Mouse (Mus musculus): ENCODE measurements around the gene Nyap1.
"Not testable (repeated sequence)": the region's sequence is repeated elsewhere in the genome, so short reads cannot be mapped to it uniquely, and the experiment has no call there.

Gene Nyap1

GRCm38 (mm10) chr5:137766270-137766669, 24.9 kb upstream of the Nyap1 start:
- no peak for DNase-seq

GRCm38 (mm10) chr5:137764609-137765340, 23.4 kb upstream of the Nyap1 start:
- no peak for DNase-seq

GRCm38 (mm10) chr5:137759971-137760412, 18.6 kb upstream of the Nyap1 start:
- peak; percentile 84 to 89 for DNase-seq

DNA sequence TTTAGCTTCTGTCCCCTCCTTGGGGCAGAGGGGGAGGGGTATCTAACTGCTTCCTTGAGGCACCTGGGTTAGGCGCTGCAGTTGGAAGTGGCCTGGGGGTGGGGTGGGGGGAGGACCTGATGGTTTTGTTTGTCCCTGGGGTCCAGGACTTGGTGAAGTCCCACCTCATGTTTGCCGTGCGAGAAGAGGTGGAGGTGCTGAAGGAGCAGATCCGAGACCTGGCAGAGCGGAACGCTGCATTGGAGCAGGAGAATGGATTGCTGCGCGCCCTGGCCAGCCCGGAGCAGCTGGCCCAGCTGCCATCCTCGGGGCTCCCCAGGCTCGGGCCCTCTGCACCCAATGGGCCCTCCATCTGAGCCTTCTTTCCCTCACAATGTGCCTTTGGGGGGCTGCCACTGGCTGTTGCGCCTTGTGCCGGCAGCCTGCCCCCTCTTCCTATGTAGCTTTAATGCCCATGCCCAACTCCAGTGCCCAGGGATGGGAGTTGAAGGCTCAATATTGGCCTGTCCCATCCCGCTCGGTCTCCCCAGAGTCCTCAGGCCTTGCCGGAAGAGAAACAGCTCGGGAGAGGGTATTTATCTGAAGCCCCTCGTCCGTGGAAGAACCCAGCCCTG, 17.6 kb upstream of the Nyap1 start:
- DNase-seq, result no peak

- DNase-seq, result no peak
These were observed 16.5 kb upstream of the Nyap1 start for GRCm38 (mm10) chr5:137757887-137758286.

DNA sequence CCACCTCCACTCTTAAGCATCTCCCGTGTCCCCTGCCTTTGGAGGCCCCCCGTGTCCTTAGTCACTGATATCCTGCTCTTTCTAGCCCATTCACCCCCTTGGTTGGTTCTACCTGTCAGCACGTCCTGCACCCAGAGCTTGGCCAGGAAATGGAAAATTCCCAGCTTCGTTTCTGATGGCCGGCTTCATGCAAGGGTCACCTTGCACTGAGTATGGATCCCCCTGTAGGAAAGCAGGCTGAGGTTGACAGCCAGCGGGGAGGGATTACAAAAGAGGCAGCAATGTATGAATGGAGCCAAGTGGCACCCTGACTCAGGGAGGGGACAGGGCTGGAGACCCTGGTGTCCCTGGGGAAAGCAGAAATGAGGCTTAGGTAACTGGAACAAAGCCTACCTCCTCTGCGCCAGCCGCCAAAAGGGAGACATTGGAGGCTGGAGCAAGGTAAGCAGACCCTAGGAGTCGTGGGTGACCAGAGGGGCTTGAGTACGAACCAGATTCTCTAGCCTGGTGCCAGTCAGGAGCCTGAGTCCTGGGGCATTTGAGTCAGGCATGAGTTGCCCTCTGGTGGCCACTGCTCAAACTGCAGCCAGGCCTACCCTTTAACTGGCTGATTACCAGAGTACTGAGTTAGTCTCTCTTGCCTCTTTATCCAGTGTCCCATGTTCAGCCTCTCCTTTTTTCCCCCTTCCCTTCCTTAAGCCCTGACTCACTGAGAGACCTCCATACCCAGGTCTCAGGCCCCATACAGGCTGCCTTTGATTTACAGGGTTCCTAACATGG, 15.7 kb upstream of the Nyap1 start:
- peak; percentile 91 to 92 for DNase-seq

DNA sequence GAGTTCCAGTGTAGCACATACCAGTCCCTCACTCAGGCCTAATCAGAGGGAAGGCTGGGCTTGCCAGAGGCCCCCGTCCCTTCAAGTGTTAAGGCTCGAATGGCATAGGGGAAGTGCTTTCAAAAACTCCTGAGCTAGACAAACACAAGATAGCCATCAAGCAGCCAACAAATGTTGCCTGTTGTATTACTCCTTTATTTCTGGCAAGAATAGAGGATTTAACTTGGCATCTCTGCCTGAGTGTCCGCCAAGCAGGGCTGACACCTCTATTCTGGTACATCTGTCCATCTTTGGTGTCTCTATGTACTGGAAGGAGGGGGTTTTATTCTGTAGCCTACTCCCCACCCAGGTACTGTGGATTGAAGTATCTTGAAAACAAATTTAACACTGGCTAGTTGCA, 14.7 kb upstream of the Nyap1 start:
- DNase-seq, result no peak

GRCm38 (mm10) chr5:137755425-137755824, 14.0 kb upstream of the Nyap1 start:
- DNase-seq, result no peak

DNA sequence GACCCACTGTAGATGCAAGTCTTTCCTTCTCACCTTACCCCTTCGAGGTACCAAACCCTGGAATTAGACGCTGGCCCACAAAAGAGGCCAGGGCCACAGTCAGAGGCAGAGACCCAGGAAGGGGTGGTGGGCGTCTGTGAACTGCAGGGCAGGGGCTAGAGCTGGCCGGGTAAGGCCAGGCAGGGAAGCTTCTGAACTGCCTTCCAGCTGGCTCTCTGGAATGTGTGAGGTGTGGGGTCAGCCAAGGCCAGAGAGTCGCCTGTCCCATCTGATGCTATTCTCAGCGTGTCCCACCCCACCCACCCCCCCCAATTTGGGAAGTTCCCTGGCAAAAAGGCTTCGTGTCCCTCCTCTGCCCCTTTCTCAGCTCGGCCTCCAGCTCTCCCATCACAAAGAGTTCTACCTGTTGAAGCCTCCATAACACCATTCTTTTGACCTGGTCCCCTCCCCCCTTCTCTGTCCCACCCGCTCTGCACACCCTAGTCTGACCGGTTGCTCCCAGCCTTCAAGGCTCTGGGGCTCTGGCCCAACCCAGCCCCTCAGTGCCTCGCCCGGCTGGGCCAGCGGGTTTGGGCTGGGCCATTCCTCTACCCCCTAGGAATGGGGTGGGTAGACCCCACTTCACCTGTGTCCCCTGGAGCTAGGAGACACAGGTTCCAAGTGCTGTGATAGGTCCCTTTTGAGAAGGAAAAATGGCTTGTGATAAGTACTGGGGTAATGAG, 11.9 kb upstream of the Nyap1 start:
- no peak for DNase-seq

DNA sequence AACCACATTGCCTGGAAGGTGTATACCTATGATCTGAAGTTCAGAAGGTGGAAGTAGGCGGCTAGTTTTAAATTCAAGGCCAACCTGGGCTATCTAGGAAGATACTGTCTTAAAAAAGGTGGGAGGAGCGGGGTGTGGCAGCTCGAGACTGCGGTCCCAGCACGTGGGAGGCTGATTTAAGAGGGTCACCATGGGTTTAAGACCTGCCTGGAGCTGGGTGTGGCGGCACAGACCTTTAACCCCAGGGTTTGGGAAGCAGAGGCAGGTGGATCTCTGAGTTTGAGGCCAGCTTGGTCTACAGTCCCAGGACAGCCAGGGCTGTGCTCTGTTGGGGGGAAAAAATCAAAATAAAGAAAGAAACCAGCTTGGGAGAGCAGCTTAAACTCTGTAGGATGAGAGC, 10.6 kb upstream of the Nyap1 start:
- DNase-seq, result no peak

DNA sequence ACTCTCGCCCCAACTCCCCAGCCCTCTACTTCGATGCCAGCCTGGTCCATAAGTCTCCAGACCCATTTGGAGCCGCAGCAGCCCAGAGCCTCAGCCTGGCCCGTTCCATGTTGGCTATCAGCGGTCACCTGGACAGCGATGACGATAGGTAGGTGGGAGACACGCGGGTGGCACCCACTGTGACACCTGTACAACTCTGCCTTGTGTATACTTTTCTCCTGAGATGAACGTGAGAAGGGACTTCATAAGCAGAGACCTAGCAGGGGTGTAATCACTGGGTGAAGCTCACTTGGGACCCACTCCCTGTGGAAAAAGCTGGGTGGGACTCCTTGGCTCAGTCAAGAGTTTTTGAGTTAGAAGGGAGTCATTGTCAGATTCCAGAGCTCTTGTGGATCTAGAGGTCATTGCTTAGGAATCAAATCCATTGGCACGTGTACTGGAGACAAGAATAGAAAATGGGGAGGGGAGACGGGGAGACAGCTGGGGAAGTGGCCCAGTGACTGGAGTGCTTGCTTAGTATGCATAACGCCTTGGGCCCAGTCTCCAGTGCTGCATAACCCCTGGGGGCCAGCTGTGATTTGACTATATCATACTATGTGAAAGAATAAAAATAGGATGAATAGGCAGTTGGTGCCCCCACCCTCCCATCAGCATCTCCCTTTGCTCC, 9.9 kb upstream of the Nyap1 start:
- no peak for DNase-seq

DNA sequence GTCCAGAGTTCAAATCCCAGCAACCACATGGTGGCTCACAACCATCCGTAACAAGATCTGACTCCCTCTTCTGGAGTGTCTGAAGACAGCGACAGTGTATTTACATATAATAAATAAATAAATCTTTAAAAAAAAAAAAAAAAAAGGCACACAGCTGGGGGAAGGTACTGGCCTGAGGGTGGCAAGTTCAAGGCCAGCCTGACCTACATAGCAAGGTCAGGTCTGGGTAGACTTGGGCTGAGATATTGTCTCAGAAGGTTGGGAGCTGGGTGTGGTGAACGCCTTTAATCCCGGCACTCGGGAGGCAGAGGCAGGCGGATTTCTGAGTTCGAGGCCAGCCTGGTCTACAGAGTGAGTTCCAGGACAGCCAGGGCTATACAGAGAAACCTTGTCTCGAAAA, 8.8 kb upstream of the Nyap1 start:
- DNase-seq, result not testable (repeated sequence)

GRCm38 (mm10) chr5:137749196-137749836, 7.9 kb upstream of the Nyap1 start:
- DNase-seq, result no peak

- DNase-seq, result peak; percentile 36 to 53
These were observed 6.8 kb upstream of the Nyap1 start for GRCm38 (mm10) chr5:137748130-137748770.

DNA sequence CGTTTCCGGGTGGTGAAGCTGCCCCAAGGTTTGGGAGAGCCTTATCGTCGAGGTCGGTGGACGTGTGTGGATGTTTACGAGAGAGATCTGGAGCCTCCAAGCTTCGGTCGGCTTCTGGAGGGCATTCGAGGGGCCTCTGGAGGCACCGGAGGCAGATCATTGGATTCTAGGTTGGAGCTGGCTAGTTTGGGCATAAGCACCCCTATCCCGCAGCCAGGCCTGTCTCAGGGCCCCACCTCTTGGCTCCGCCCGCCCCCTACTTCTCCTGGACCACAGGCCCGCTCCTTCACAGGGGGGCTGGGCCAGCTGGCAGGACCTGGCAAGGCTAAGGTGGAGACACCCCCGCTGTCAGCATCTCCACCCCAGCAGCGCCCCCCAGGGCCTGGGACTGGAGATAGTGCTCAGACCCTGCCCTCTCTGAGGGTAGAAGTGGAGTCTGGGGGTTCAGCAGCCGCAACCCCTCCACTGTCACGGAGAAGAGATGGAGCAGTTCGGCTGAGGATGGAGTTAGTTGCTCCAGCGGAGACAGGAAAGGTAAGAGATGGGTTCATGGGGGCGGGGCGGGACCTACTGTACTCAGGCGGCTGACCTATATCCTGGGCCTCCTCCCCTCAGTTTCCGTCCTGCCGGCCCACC, 6.0 kb upstream of the Nyap1 start:
- DNase-seq, result peak; percentile 58 to 65

DNA sequence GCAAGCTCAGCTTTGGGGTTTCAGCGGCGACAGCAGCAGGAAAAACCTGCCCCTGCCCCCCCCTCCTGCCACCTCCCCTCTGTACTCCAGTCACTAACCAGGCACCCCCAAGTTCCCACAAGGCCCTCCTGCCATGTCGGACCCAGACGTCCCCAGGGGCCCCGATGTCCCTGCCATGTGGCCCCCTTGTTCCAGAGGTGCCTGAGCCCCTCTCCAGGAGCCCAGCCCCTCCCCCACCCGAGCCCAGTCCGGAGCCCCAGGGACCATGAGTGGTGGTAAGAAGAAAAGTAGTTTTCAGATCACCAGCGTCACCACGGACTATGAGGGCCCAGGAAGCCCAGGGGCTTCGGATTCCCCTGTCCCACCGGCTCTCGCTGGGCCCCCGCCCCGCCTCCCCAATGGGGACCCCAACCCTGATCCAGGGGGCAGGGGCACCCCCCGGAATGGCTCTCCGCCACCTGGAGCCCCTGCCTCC, 5.5 kb upstream of the Nyap1 start:
- DNase-seq, result peak; percentile 55 to 64

DNA sequence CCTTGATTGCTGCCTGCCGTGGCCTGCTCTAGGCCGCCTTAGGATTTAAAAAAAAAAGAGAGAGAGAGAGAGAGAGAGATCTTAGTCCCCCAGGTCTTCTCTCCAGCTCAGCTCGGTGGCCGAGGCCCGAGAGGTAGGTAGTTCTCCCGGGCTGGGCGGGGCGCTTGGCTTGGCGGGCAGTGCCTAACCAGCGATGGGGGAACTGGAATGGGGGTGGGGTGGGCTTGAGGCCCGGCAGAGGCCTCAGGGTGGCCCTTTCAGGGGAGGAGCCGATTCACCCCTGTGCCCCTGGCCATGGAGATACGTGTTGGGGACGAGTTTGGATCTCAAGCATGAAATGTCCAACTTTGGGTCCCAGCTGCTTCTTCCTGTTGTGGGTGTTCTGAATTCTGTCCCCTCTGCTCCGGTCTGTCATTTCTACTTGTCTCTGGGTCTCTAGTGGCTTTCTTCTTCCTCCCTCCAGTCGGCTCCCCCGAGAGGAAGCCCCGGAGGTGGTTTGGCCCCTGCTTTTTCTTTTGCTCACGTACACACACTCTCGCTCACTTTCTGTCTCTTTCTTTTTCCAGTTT, 5.0 kb upstream of the Nyap1 start:
- DNase-seq, result peak; percentile 78 to 88

DNA sequence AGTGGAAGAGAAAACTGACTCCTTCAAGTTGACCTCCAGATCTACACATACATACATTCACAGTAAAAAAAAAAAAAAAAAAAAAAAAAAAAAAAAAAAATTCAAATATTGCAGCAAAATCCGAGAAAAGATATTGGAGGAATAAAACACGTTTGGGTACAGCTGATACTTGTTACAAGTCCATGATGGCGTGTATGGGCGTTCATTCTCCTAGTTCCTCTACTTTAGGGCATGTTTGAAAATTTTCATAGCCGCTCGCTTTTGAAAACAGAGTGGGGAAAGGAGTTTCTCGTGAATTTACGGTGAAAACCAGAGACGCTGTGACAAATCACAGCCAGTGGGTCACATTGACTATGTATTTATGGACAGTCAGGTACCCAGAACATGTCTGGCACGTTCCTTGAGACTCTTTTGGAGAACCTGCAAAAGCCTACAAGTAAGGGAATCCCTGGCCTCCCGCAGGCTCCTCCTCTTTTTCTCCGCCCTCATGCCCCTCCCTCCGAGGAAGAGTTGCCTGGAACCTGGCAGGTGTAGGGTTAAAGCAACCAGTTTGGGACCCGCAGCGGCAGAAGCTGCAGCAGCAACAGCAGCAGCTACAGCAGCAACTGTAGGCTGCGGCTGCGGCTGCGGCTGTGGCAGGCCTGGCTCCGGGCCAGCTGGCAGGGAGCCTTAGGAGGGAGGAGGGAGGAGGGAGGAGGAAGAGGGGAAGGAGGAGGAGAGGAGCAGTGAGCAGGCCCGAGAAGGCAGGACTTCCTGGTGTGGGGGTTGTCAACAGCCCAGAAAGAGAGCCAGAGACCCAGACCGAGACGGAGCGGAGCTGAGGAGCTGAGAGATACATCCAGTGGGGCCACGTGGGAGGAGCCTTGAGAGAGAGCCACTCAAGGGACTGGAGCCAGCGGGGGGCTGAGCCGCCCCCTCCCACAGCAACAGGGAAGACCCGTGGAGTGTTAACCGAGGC, 4.1 kb upstream of the Nyap1 start, which contains the start of gene Tsc22d4:
Gene Tsc22d4 (plus strand): TSS at position 517 of the 958 bp plus-strand sequence.
- DNase-seq, result peak; percentile 95

GRCm38 (mm10) chr5:137744197-137744596, 2.8 kb upstream of the Nyap1 start:
- DNase-seq, result no peak
